Mouse (Mus musculus) CD4-positive naive resting alpha-beta T cell, adult 57 days (primary cell): ENCODE measurements around the gene Tfe3. TPM values are rescaled to one million over a fixed set of nuclear protein-coding genes. Genes with fewer than 3 reads are reported as not detected.

Experiments used
- total RNA-seq: library from RNA; stranded (reverse); gene quantifications from one replicate; pipeline ENCODE4 v1.2.4, GENCODE M21; 2023

The Tfe3 gene
- total RNA-seq: 22.6 TPM

GRCm38 (mm10) chrX:7762137-7762920 lies at the start of gene Tfe3:
Tfe3 (plus strand) TSS chrX:7762560.

GRCm38 (mm10) chrX:7714135-7714899 lies 48.0 kb upstream of the Tfe3 start, which contains the start of gene Wdr45:
Wdr45 (plus strand) TSS chrX:7714333.

GRCm38 (mm10) chrX:7721514-7722281 lies 40.7 kb upstream of the Tfe3 start, which contains the start of gene Gm45208:
Gm45208 (plus strand) TSS chrX:7722245.

GRCm38 (mm10) chrX:7728215-7728921 lies 34.0 kb upstream of the Tfe3 start, which contains the start of gene Praf2:
Praf2 (plus strand) TSS chrX:7728439.

GRCm38 (mm10) chrX:7750432-7751116 lies 11.8 kb upstream of the Tfe3 start, which contains the start of gene Ccdc120:
Ccdc120 (minus strand) TSS chrX:7750905.

GRCm38 (mm10) chrX:7789542-7790136 lies 27.3 kb downstream of the Tfe3 start, which contains the start of gene Gripap1:
Gripap1 (plus strand) TSS chrX:7789765.

GRCm38 (mm10) chrX:7821865-7822779 lies 59.8 kb downstream of the Tfe3 start, which contains the start of gene Kcnd1:
Kcnd1 (plus strand) TSS chrX:7822289.

Other genes starting within 250 kb of the Tfe3 start
- 8.7 TPM for gene Foxp3, start 188.9 kb upstream of the Tfe3 start, total RNA-seq
- gene Ppp1r3f, start 188.3 kb upstream of the Tfe3 start, total RNA-seq: 20.0 TPM
- 29.4 TPM for gene Ccdc22, start 157.0 kb upstream of the Tfe3 start, total RNA-seq
- not detected for gene Cacna1f, start 155.5 kb upstream of the Tfe3 start, total RNA-seq
- gene Syp, start 124.1 kb upstream of the Tfe3 start, total RNA-seq: 1.5 TPM
- 30.8 TPM for gene Prickle3, start 105.3 kb upstream of the Tfe3 start, total RNA-seq
- 34.6 TPM for gene Plp2, start 91.2 kb upstream of the Tfe3 start, total RNA-seq
- not detected for gene Magix, start 81.3 kb upstream of the Tfe3 start, total RNA-seq
- 47.3 TPM for gene Gpkow, start 65.4 kb upstream of the Tfe3 start, total RNA-seq
- gene Wdr45, start 48.2 kb upstream of the Tfe3 start, total RNA-seq: 105 TPM
- gene Gm45208, start 40.3 kb upstream of the Tfe3 start, total RNA-seq: not detected
- gene Praf2, start 34.1 kb upstream of the Tfe3 start, total RNA-seq: 16.9 TPM
- not detected for gene Ccdc120, start 11.7 kb upstream of the Tfe3 start, total RNA-seq
- gene Gripap1, start 27.2 kb downstream of the Tfe3 start, total RNA-seq: 150 TPM
- gene Kcnd1, start 59.7 kb downstream of the Tfe3 start, total RNA-seq: 1.2 TPM
- gene Otud5, start 78.8 kb downstream of the Tfe3 start, total RNA-seq: 205 TPM
- gene Pim2, start 115.7 kb downstream of the Tfe3 start, total RNA-seq: 56.9 TPM
- gene Slc35a2, start 121.5 kb downstream of the Tfe3 start, total RNA-seq: 24.8 TPM
- gene Pqbp1, start 136.7 kb downstream of the Tfe3 start, total RNA-seq: 83.4 TPM
- gene Timm17b, start 136.8 kb downstream of the Tfe3 start, total RNA-seq: 37.8 TPM
- gene Gm10491, start 145.3 kb downstream of the Tfe3 start, total RNA-seq: not detected
- not detected for gene Gm10490, start 147.0 kb downstream of the Tfe3 start, total RNA-seq
- gene Pcsk1n, start 157.3 kb downstream of the Tfe3 start, total RNA-seq: not detected
- gene Eras, start 166.0 kb downstream of the Tfe3 start, total RNA-seq: not detected
- 17.9 TPM for gene Hdac6, start 185.3 kb downstream of the Tfe3 start, total RNA-seq
- gene Gata1, start 215.5 kb downstream of the Tfe3 start, total RNA-seq: 3.3 TPM